Mouse (Mus musculus) intestine, embryonic 16.5 days (tissue): ENCODE data around the gene Slc23a4. TPM values are rescaled to one million over a fixed set of nuclear protein-coding genes. Genes with fewer than 3 reads are reported as not detected.

ENCODE experiments used
- ATAC-seq: fragments of 200-750 bp; cut with Nextera tagmentation; 2 replicates; pipeline ENCODE4 v1.8.0; 2017; ENCODE audit warnings: moderate TSS enrichment, moderate library complexity
- H3K27ac ChIP-seq: fragments of 300-500 bp; sonication (generic); 2 replicates; pipeline ENCODE4 v1.5.1; 2014; ENCODE audit warnings: mild to moderate bottlenecking, low read length
- H3K27me3 ChIP-seq: fragments of 300-500 bp; sonication (generic); replicated peaks from 2 replicates; pipeline ENCODE4 v1.6.1; 2014; ENCODE audit warnings: low read length, control low read depth, mixed read lengths; ENCODE audit not compliant: control insufficient read depth, insufficient read depth
- H3K36me3 ChIP-seq: fragments of 300-500 bp; sonication (generic); 2 replicates; pipeline ENCODE4 v1.6.1; 2014; ENCODE audit warnings: low read length, control low read depth; ENCODE audit not compliant: control insufficient read depth, insufficient read depth
- H3K4me1 ChIP-seq: fragments of 300-500 bp; sonication (generic); 2 replicates; pipeline ENCODE4 v1.6.1; 2014; ENCODE audit warnings: low read length, control low read depth, mixed read lengths; ENCODE audit not compliant: control insufficient read depth, insufficient read depth
- H3K4me2 ChIP-seq: fragments of 300-500 bp; sonication (generic); 2 replicates; pipeline ENCODE4 v1.6.1; 2014; ENCODE audit warnings: low read depth, low read length, control low read depth
- H3K4me3 ChIP-seq: fragments of 300-500 bp; sonication (generic); 2 replicates; pipeline ENCODE4 v1.5.1; 2014; ENCODE audit warnings: mild to moderate bottlenecking, low read length
- H3K9ac ChIP-seq: fragments of 300-500 bp; sonication (generic); 2 replicates; pipeline ENCODE4 v1.6.1; 2014; ENCODE audit warnings: low read depth, low read length
- H3K9me3 ChIP-seq: fragments of 300-500 bp; sonication (generic); 2 replicates; pipeline ENCODE4 v1.6.1; 2016; ENCODE audit warnings: low read length, control low read depth; ENCODE audit not compliant: control insufficient read depth
- WGBS: fragments of 180-500 bp; shearing (Covaris S2); extraction: QIAGEN DNeasy Blood & Tissue Kit; methylation state at CpG from one replicate; pipeline ENCODE4 v1.1.7; 2014; 5-methylcytosine and 5-hydroxymethylcytosine counted together
- polyA plus RNA-seq: library from polyadenylated mRNA; unstranded; fragments of >200 nt; fragmentation: Nextera tagmentation; extraction: Ambion mirVana; gene quantifications from 2 replicates; pipeline ENCODE4 v1.2.1, GENCODE M21; 2015

Gene Slc23a4
- polyA plus RNA-seq, 1 experiment from 2014 or later, result 11.1 TPM

GRCm38 (mm10) chr6:34907121-34907614 lies 81.0 kb downstream of the Slc23a4 start:
- WGBS, result 73% methylated on average over 2 of the region's 2 CpGs
- Histone ChIP-seq H3K4me1 (peaks cover 6% of the 10 kb centered on the region), H3K27ac (no peak overlapping the region), H3K4me3 (no peak overlapping the region), H3K27me3 (no peaks in the 10 kb centered on the region), H3K9me3 (no peaks in the 10 kb centered on the region), H3K4me2 (no peak overlapping the region), H3K36me3 (0 out of 2 replicates have a peak, but pooled peaks cover 12% of the 10 kb centered on the region), H3K9ac (no peak overlapping the region)
- no peak for ATAC-seq

GRCm38 (mm10) chr6:34906661-34907060 lies 81.5 kb downstream of the Slc23a4 start:
- Histone ChIP-seq H3K4me1 (peaks cover 6% of the 10 kb centered on the region), H3K27ac (no peak overlapping the region), H3K4me3 (no peak overlapping the region), H3K4me2 (no peak overlapping the region), H3K27me3 (no peaks in the 10 kb centered on the region), H3K9ac (no peak overlapping the region), H3K36me3 (0 out of 2 replicates have a peak, but pooled peaks cover 12% of the 10 kb centered on the region), H3K9me3 (no peaks in the 10 kb centered on the region)
- no peak for ATAC-seq
- 92% methylated on average over 4 of the region's 4 CpGs for WGBS

GRCm38 (mm10) chr6:34906125-34906524 lies 82.1 kb downstream of the Slc23a4 start:
- peaks cover 12% of the 10 kb centered on the region; the same call in 1 of the 2 replicates for H3K36me3 ChIP-seq
- H3K9me3 ChIP-seq, result no peaks in the 10 kb centered on the region
- H3K4me3 ChIP-seq, result no peak overlapping the region
- ATAC-seq, result no peak
- no peak overlapping the region for H3K9ac ChIP-seq
- H3K27me3 ChIP-seq, result no peaks in the 10 kb centered on the region
- H3K27ac ChIP-seq, result no peak overlapping the region
- 79% methylated on average over 2 of the region's 2 CpGs for WGBS
- peaks cover 6% of the 10 kb centered on the region for H3K4me1 ChIP-seq
- no peak overlapping the region for H3K4me2 ChIP-seq

GRCm38 (mm10) chr6:34904361-34904760 lies 83.8 kb downstream of the Slc23a4 start:
- Histone ChIP-seq H3K9me3 (no peaks in the 10 kb centered on the region), H3K36me3 (peaks cover 12% of the 10 kb centered on the region), H3K27ac (no peak overlapping the region), H3K27me3 (no peaks in the 10 kb centered on the region), H3K9ac (no peak overlapping the region), H3K4me3 (no peak overlapping the region), H3K4me2 (no peak overlapping the region), H3K4me1 (no peaks in the 10 kb centered on the region)
- no peak for ATAC-seq
- WGBS, result 84% methylated on average over 6 of the region's 6 CpGs

- Histone ChIP-seq H3K4me2 (no peak overlapping the region), H3K36me3 (peaks cover 12% of the 10 kb centered on the region), H3K4me3 (no peak overlapping the region), H3K9ac (no peak overlapping the region), H3K27ac (no peak overlapping the region), H3K4me1 (no peaks in the 10 kb centered on the region), H3K27me3 (no peaks in the 10 kb centered on the region), H3K9me3 (no peaks in the 10 kb centered on the region)
- 91% methylated on average over 10 of the region's 10 CpGs for WGBS
- ATAC-seq, result no peak
Observed at GRCm38 (mm10) chr6:34903851-34904250, 84.4 kb downstream of the Slc23a4 start.

GRCm38 (mm10) chr6:34903441-34903840 lies 84.8 kb downstream of the Slc23a4 start:
- Histone ChIP-seq H3K27me3 (no peaks in the 10 kb centered on the region), H3K4me2 (no peak overlapping the region), H3K9me3 (no peaks in the 10 kb centered on the region), H3K4me3 (no peak overlapping the region), H3K4me1 (no peaks in the 10 kb centered on the region), H3K27ac (no peak overlapping the region), H3K36me3 (peaks cover 12% of the 10 kb centered on the region), H3K9ac (no peak overlapping the region)
- no peak for ATAC-seq
- WGBS, result 67% methylated on average over 5 of the region's 5 CpGs

GRCm38 (mm10) chr6:34902578-34902977 lies 85.6 kb downstream of the Slc23a4 start:
- H3K4me1 ChIP-seq, result no peaks in the 10 kb centered on the region
- H3K4me2 ChIP-seq, result no peak overlapping the region
- H3K36me3 ChIP-seq, result peaks cover 6% of the 10 kb centered on the region
- H3K9me3 ChIP-seq, result no peaks in the 10 kb centered on the region
- H3K9ac ChIP-seq, result no peak overlapping the region
- ATAC-seq, result no peak
- 78% methylated on average over 7 of the region's 7 CpGs for WGBS
- no peak overlapping the region for H3K4me3 ChIP-seq
- no peaks in the 10 kb centered on the region for H3K27me3 ChIP-seq
- H3K27ac ChIP-seq, result no peak overlapping the region

GRCm38 (mm10) chr6:34901911-34902444 lies 86.2 kb downstream of the Slc23a4 start:
- Histone ChIP-seq H3K4me3 (no peak overlapping the region), H3K4me1 (no peaks in the 10 kb centered on the region), H3K4me2 (no peak overlapping the region), H3K27ac (no peak overlapping the region), H3K27me3 (no peaks in the 10 kb centered on the region), H3K9me3 (no peaks in the 10 kb centered on the region), H3K36me3 (peaks cover 10% of the 10 kb centered on the region), H3K9ac (no peak overlapping the region)
- WGBS, result 55% methylated on average over 9 of the region's 9 CpGs
- no peak for ATAC-seq

- Histone ChIP-seq H3K9me3 (no peaks in the 10 kb centered on the region), H3K36me3 (peaks cover 8% of the 10 kb centered on the region), H3K4me3 (no peak overlapping the region), H3K27ac (no peak overlapping the region), H3K27me3 (no peaks in the 10 kb centered on the region), H3K9ac (no peak overlapping the region), H3K4me1 (no peaks in the 10 kb centered on the region), H3K4me2 (no peak overlapping the region)
- no peak for ATAC-seq
- 73% methylated on average over 2 of the region's 2 CpGs for WGBS
Observed at GRCm38 (mm10) chr6:34900990-34901389, 87.2 kb downstream of the Slc23a4 start.

GRCm38 (mm10) chr6:34899127-34899526 lies 89.1 kb downstream of the Slc23a4 start:
- Histone ChIP-seq H3K4me3 (no peak overlapping the region), H3K36me3 (peaks cover 11% of the 10 kb centered on the region), H3K27me3 (no peaks in the 10 kb centered on the region), H3K27ac (no peak overlapping the region), H3K9me3 (no peaks in the 10 kb centered on the region), H3K9ac (no peak overlapping the region), H3K4me1 (no peaks in the 10 kb centered on the region), H3K4me2 (no peak overlapping the region)
- ATAC-seq, result peak; percentile 69
- WGBS, result 85% methylated on average over 2 of the region's 2 CpGs
